Mouse (Mus musculus): ENCODE measurements around the gene Srp68. TPM values are rescaled to one million over a fixed set of nuclear protein-coding genes. Genes with fewer than 3 reads are reported as not detected.

Srp68 gene
- total RNA-seq, 1 experiment from 2014 or later, result 63.1 TPM

GRCm38 (mm10) chr11:116208660-116209059, 65.4 kb downstream of the Srp68 start:
- no peak for DNase-seq

- DNase-seq, result no peak
Measured at GRCm38 (mm10) chr11:116206678-116207077, 67.3 kb downstream of the Srp68 start.

GRCm38 (mm10) chr11:116203150-116203549, 70.9 kb downstream of the Srp68 start:
- DNase-seq, result no peak

- no peak for DNase-seq
Measured at GRCm38 (mm10) chr11:116201151-116201550, 72.9 kb downstream of the Srp68 start.

- DNase-seq, result peak; percentile 99
Measured at GRCm38 (mm10) chr11:116198639-116199531, 75.1 kb downstream of the Srp68 start, which contains the start of the genes Ten1 and Acox1. Ten1 (plus strand) TSS chr11:116198855. Acox1 (minus strand) TSS chr11:116199045.

- DNase-seq, result no peak
Measured at GRCm38 (mm10) chr11:116198132-116198531, 75.9 kb downstream of the Srp68 start.

GRCm38 (mm10) chr11:116197584-116197906, 76.5 kb downstream of the Srp68 start:
- DNase-seq, result no peak

GRCm38 (mm10) chr11:116196866-116197583, 77.0 kb downstream of the Srp68 start:
- no peak for DNase-seq

GRCm38 (mm10) chr11:116196336-116196735, 77.7 kb downstream of the Srp68 start:
- DNase-seq, result no peak

- DNase-seq, result no peak
Measured at GRCm38 (mm10) chr11:116195252-116195651, 78.8 kb downstream of the Srp68 start.

Other genes with a start within 250 kb of the Srp68 start
- 340 and 347 TPM in 2 replicates for gene H3f3b, start 246.3 kb downstream of the Srp68 start, total RNA-seq (2021)
- 20.6 and 24.4 TPM in 2 replicates for gene Unk, start 243.9 kb downstream of the Srp68 start, total RNA-seq (2021)
- gene Unc13d, start 196.3 kb downstream of the Srp68 start, total RNA-seq (2021), result 0.74 and 4.0 TPM in 2 replicates
- gene Wbp2, start 187.2 kb downstream of the Srp68 start, total RNA-seq (2021), result 121 and 127 TPM in 2 replicates
- gene Trim47, start 147.0 kb downstream of the Srp68 start, total RNA-seq (2021), result 19.9 and 23.6 TPM in 2 replicates
- gene Trim65, start 143.1 kb downstream of the Srp68 start, total RNA-seq (2021), result 8.6 and 10.2 TPM in 2 replicates
- 90.7 and 95.0 TPM in 2 replicates for gene Mrpl38, start 135.3 kb downstream of the Srp68 start, total RNA-seq (2021)
- 28.1 and 31.0 TPM in 2 replicates for gene Fbf1, start 106.1 kb downstream of the Srp68 start, total RNA-seq (2021)
- 16.7 and 20.0 TPM in 2 replicates for gene Ten1, start 75.4 kb downstream of the Srp68 start, total RNA-seq (2021)
- gene Acox1, start 75.2 kb downstream of the Srp68 start, total RNA-seq (2021), result 150 and 199 TPM in 2 replicates
- 1.3 and 1.7 TPM in 2 replicates for gene Evpl, start 36.1 kb downstream of the Srp68 start, total RNA-seq (2021)
- not detected in 2 replicates for gene Galr2, start 6.7 kb upstream of the Srp68 start, total RNA-seq (2021)
- 50.5 and 62.8 TPM in 2 replicates for gene Exoc7, start 33.0 kb upstream of the Srp68 start, total RNA-seq (2021)
- gene Foxj1, start 61.2 kb upstream of the Srp68 start, total RNA-seq (2021), result 0.23 and 0.30 TPM in 2 replicates
- gene Rnf157, start 138.8 kb upstream of the Srp68 start, total RNA-seq (2021), result 8.6 and 10.1 TPM in 2 replicates
- gene Ubald2, start 159.9 kb upstream of the Srp68 start, total RNA-seq (2021), result 36.4 and 38.8 TPM in 2 replicates
- not detected in 2 replicates for gene Qrich2, start 192.0 kb upstream of the Srp68 start, total RNA-seq (2021)
- 81.1 and 81.8 TPM in 2 replicates for gene Prpsap1, start 220.0 kb upstream of the Srp68 start, total RNA-seq (2021)

Measured in adrenal gland, postnatal 14 days (tissue).